In the genomic region with DNA sequence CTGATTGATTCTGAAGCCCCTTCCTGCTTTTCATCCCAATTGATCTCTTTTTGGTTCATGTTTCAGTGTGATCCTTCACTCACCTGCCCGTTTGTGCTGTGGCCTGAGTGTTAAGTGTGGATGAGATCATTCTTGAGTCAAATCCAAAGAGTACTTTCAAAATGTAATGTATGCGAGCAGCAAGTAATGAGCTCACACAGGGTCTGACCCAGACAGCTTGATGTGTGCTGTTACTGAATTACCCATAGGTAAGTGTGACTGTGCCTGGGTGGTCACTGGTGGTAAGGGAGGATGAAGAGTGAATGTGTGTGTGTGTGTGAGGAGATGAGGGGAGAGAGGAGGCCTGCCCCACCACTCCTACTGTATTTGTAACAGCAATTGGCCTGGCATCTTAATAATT, we compare ENCODE assay signal across 12 mouse cellular contexts.
"Had no signal": no experiment of that assay in that cellular context is flagged by ENCODE, and none has a peak within 500 bp of the region (broad histone marks: within the 10 kb centered on the region; RNA-seq: fewer than 3 reads in every experiment).

No protein-coding gene starts in this region.

- H3K4me2 ChIP-seq: liver, embryonic 13.5 days; midbrain, embryonic 11.5 days; midbrain, embryonic 15.5 days; neural tube, embryonic 12.5 days had no signal

- H3K36me3 ChIP-seq: liver, embryonic 13.5 days; midbrain, embryonic 15.5 days; neural tube, embryonic 12.5 days had no signal

- H3K27ac ChIP-seq: liver, embryonic 13.5 days; midbrain, embryonic 15.5 days; neural tube, embryonic 12.5 days had no signal

- DNase-seq: kidney, adult 18-20 months; kidney, postnatal 14 days; kidney, postnatal 4 days; left cerebral cortex, postnatal 4 days; liver, embryonic 13.5 days; lung, adult 2 months; lung, postnatal 14 days; lung, postnatal 4 days; thymus, postnatal 36 days had no signal

- H3K9ac ChIP-seq: liver, embryonic 13.5 days; midbrain, embryonic 15.5 days; neural tube, embryonic 12.5 days had no signal

- ATAC-seq: midbrain, embryonic 15.5 days had no signal

- H3K4me1 ChIP-seq: liver, embryonic 13.5 days; midbrain, embryonic 15.5 days; neural tube, embryonic 12.5 days had no signal

- H3K4me3 ChIP-seq: liver, embryonic 13.5 days; midbrain, embryonic 15.5 days; neural tube, embryonic 12.5 days had no signal

- H3K27me3 ChIP-seq: liver, embryonic 13.5 days; midbrain, embryonic 15.5 days; neural tube, embryonic 12.5 days had no signal

- H3K9me3 ChIP-seq: liver, embryonic 13.5 days; midbrain, embryonic 15.5 days; neural tube, embryonic 12.5 days had no signal
